Mouse (Mus musculus) forebrain, embryonic 13.5 days (tissue): ENCODE data around the gene Tmem104. TPM values are rescaled to one million over a fixed set of nuclear protein-coding genes. Genes with fewer than 3 reads are reported as not detected.

ENCODE experiments used
- ATAC-seq: fragments of 200-750 bp; cut with Nextera tagmentation; 2 replicates; pipeline ENCODE4 v1.8.0; 2017
- H3K27ac ChIP-seq: fragments of 300-500 bp; sonication (generic); 2 replicates; pipeline ENCODE4 v1.5.1; 2015; ENCODE audit warnings: inconsistent platforms, mild to moderate bottlenecking, moderate library complexity
- H3K27me3 ChIP-seq: fragments of 300-500 bp; sonication (generic); 2 replicates; pipeline ENCODE4 v1.6.1; 2015; ENCODE audit warnings: mild to moderate bottlenecking, inconsistent platforms
- H3K36me3 ChIP-seq: fragments of 300-500 bp; sonication (generic); 2 replicates; pipeline ENCODE4 v1.6.1; 2015; ENCODE audit warnings: mild to moderate bottlenecking, inconsistent platforms; ENCODE audit not compliant: poor library complexity, severe bottlenecking
- H3K4me1 ChIP-seq: fragments of 300-500 bp; sonication (generic); 2 replicates; pipeline ENCODE4 v1.6.1; 2015; ENCODE audit warnings: inconsistent platforms
- H3K4me2 ChIP-seq: fragments of 300-500 bp; sonication (generic); 2 replicates; pipeline ENCODE4 v1.6.1; 2015; ENCODE audit warnings: inconsistent platforms, mild to moderate bottlenecking, moderate library complexity
- H3K4me3 ChIP-seq: fragments of 300-500 bp; sonication (generic); 2 replicates; pipeline ENCODE4 v1.5.1; 2015; ENCODE audit warnings: mild to moderate bottlenecking, inconsistent platforms
- H3K9ac ChIP-seq: fragments of 300-500 bp; sonication (generic); 2 replicates; pipeline ENCODE4 v1.6.1; 2015; ENCODE audit warnings: mild to moderate bottlenecking, inconsistent platforms
- H3K9me3 ChIP-seq: fragments of 300-500 bp; sonication (generic); replicated peaks from 2 replicates; pipeline ENCODE4 v1.6.1; 2016; ENCODE audit warnings: inconsistent platforms
- WGBS: fragments of 180-500 bp; shearing (Covaris S2); methylation state at CpG from one replicate; pipeline ENCODE4 v1.1.7; 2015; 5-methylcytosine and 5-hydroxymethylcytosine counted together
- microRNA-seq: library from miRNA; unstranded; fragments of <30 nt; microRNA quantifications from one replicate; pipeline ENCODE4, GENCODE M21; 2016
- polyA plus RNA-seq: library from polyadenylated mRNA; unstranded; fragments of >200 nt; fragmentation: Nextera tagmentation; extraction: Ambion mirVana; gene quantifications from 2 replicates; pipeline ENCODE4 v1.2.1, GENCODE M21; 2015

The Tmem104 gene
- polyA plus RNA-seq, 1 experiment from 2014 or later = 7.8 TPM

- Histone ChIP-seq H3K4me3 (no peak overlapping the region), H3K36me3 (no peaks in the 10 kb centered on the region), H3K9ac (no peak overlapping the region), H3K4me1 (peaks cover 6% of the 10 kb centered on the region), H3K27me3 (peaks cover 10% of the 10 kb centered on the region), H3K4me2 (no peak overlapping the region), H3K9me3 (no peaks in the 10 kb centered on the region), H3K27ac (no peak overlapping the region)
- ATAC-seq = no peak
- WGBS = 67% methylated on average over 14 of the region's 14 CpGs
Observed at GRCm38 (mm10) chr11:115292631-115293375, 105.5 kb downstream of the Tmem104 start.

GRCm38 (mm10) chr11:115295939-115296338 lies 108.7 kb downstream of the Tmem104 start:
- no peaks in the 10 kb centered on the region for H3K36me3 ChIP-seq
- no peak for ATAC-seq
- H3K27ac ChIP-seq = no peak overlapping the region
- H3K4me2 ChIP-seq = no peak overlapping the region
- no peaks in the 10 kb centered on the region for H3K9me3 ChIP-seq
- WGBS = 87% methylated on average over 11 of the region's 11 CpGs
- H3K27me3 ChIP-seq = peaks cover 10% of the 10 kb centered on the region
- H3K4me3 ChIP-seq = no peak overlapping the region
- peaks cover 6% of the 10 kb centered on the region for H3K4me1 ChIP-seq
- no peak overlapping the region for H3K9ac ChIP-seq

Small RNAs within 50 kb of the gene (microRNA-seq; reads per million reads assigned to microRNA genes)
- gene Gm25837 = not detected

Other genes with a start within 250 kb of the Tmem104 start
- gene Cd300c, start 218.3 kb upstream of the Tmem104 start, polyA plus RNA-seq = not detected in 2 replicates
- gene Cd300ld, start 197.6 kb upstream of the Tmem104 start, polyA plus RNA-seq = not detected in 2 replicates
- gene Cd300c2, start 185.6 kb upstream of the Tmem104 start, polyA plus RNA-seq = 0.49 and 0.73 TPM in 2 replicates
- not detected in 2 replicates for gene Cd300ld2, start 171.3 kb upstream of the Tmem104 start, polyA plus RNA-seq
- not detected in 2 replicates for gene Cd300ld4, start 160.5 kb upstream of the Tmem104 start, polyA plus RNA-seq
- gene Cd300ld5, start 149.7 kb upstream of the Tmem104 start, polyA plus RNA-seq = not detected in 2 replicates
- gene Cd300ld3, start 139.1 kb upstream of the Tmem104 start, polyA plus RNA-seq = not detected in 2 replicates
- gene Cd300e, start 125.3 kb upstream of the Tmem104 start, polyA plus RNA-seq = not detected in 2 replicates
- 0.60 and 0.76 TPM in 2 replicates for gene Rab37, start 96.1 kb upstream of the Tmem104 start, polyA plus RNA-seq
- 0.11 TPM in 1 of 2 replicates, not detected in the other for gene Cd300lf, start 53.5 kb upstream of the Tmem104 start, polyA plus RNA-seq
- 28.8 TPM in 2 replicates for gene Slc9a3r1, start 24.1 kb upstream of the Tmem104 start, polyA plus RNA-seq
- gene Nat9, start 372 bp downstream of the Tmem104 start, polyA plus RNA-seq = 18.2 and 20.3 TPM in 2 replicates
- 0.04 TPM in 1 of 2 replicates, not detected in the other for gene Grin2c, start 79.8 kb downstream of the Tmem104 start, polyA plus RNA-seq
- 19.7 and 20.5 TPM in 2 replicates for gene Fdxr, start 89.6 kb downstream of the Tmem104 start, polyA plus RNA-seq
- gene Fads6, start 110.2 kb downstream of the Tmem104 start, polyA plus RNA-seq = 0.23 and 0.39 TPM in 2 replicates
- not detected in 2 replicates for gene Otop2, start 119.7 kb downstream of the Tmem104 start, polyA plus RNA-seq
- not detected in 2 replicates for gene Ush1g, start 134.6 kb downstream of the Tmem104 start, polyA plus RNA-seq
- 0.14 TPM in 1 of 2 replicates, not detected in the other for gene Otop3, start 147.2 kb downstream of the Tmem104 start, polyA plus RNA-seq
- gene Hid1, start 180.3 kb downstream of the Tmem104 start, polyA plus RNA-seq = 32.9 and 36.4 TPM in 2 replicates
- gene Cdr2l, start 194.4 kb downstream of the Tmem104 start, polyA plus RNA-seq = 20.7 and 20.9 TPM in 2 replicates
- 246 and 248 TPM in 2 replicates for gene Mrpl58, start 216.3 kb downstream of the Tmem104 start, polyA plus RNA-seq
- 916 and 1,000 TPM in 2 replicates for gene Atp5h, start 232.5 kb downstream of the Tmem104 start, polyA plus RNA-seq
- gene Kctd2, start 232.6 kb downstream of the Tmem104 start, polyA plus RNA-seq = 7.0 and 9.9 TPM in 2 replicates